Mouse (Mus musculus) mature B cell (primary cell): ENCODE data around the gene Tmsb15b2.
"Not testable (repeated sequence)": the region's sequence is repeated elsewhere in the genome, so short reads cannot be mapped to it uniquely, and the experiment has no call there.

ENCODE experiments used
- in situ Hi-C: fragments of 300-500 bp; cut with MboI; formaldehyde crosslinking; loops from 2 replicates; pipeline ENCODE4 v1.14.3; 2019

Gene Tmsb15b2

DNA sequence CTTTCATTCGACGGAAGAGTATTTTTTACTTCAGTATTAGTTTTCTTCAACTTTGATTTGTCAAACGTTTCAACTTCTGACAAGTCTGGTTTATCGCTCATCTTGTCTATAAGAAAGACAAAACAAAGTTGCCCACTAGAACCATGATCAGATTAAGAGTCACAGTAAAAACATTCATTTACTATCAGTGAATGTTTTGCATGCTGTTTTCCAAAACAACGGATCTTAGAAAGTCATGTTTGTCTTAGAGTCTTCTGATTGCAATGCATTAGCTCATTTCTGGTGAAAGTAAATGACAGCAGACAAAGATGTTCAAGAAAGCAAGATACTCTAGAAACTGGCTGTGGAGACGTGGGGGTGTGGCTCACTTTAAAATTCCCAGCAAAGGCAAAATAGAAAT is at the start of gene Tmsb15b2:
TSS of gene Tmsb15b2 (minus strand) at position 101 of the 400 bp plus-strand sequence.
- in situ Hi-C loops, result loop anchor here (5.0 kb wide), 1 partner anchor 42 kb away; no protein-coding TSS in a partner anchor

DNA sequence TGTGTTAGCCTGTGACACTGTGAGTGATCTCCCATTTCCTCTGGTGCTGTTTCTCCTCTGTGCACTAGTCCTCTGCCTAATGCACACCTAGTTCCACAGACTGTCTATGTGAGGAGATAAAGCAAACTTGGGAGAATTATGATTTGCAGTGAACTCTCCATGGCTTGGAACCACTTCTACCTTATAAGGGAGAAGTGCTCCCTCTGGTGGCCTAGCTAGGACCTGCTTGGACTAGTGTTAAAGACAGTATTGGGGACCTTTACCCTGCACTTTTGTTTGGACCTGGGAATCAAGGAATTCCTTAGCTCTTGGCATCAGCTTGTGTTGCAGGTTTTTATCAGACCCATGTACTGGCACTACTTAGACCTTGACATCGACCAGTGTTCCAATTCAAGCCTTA is 44.0 kb upstream of the Tmsb15b2 start:
- in situ Hi-C loops, result loop anchor here (5.0 kb wide), 1 partner anchor 42 kb away; the partner anchor contains the start of genes Tmsb15b1, Tmsb15b2 and Tmsb15l

DNA sequence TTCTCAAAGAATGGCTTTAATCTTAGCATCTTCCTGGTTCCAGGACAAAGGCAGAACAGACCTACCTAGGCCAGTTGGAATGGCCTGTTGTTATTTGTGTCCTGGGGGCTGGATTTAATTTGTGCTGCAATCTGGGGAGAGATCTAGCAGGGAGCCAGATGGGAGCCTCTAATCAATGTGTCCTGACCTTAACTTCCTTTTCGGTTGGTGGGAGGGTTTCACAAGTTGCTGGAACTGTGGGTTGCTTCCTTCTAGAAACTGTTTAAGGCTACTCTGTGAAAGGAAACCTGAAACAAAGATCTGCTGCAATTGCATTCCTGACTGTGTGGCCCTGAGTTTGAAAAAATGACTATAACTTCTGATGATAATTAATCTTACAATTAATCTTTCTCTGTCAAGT is 42.4 kb upstream of the Tmsb15b2 start:
- in situ Hi-C loops, result loop anchor here (5.0 kb wide), 1 partner anchor 40 kb away; the partner anchor contains the start of genes Tmsb15b1, Tmsb15b2 and Tmsb15l

- in situ Hi-C loops, result loop anchor here (5.0 kb wide), 1 partner anchor 38 kb away; the partner anchor contains the start of genes Tmsb15b1, Tmsb15b2 and Tmsb15l
Observed at GRCm38 (mm10) chrX:137015099-137015709, 39.9 kb upstream of the Tmsb15b2 start.

DNA sequence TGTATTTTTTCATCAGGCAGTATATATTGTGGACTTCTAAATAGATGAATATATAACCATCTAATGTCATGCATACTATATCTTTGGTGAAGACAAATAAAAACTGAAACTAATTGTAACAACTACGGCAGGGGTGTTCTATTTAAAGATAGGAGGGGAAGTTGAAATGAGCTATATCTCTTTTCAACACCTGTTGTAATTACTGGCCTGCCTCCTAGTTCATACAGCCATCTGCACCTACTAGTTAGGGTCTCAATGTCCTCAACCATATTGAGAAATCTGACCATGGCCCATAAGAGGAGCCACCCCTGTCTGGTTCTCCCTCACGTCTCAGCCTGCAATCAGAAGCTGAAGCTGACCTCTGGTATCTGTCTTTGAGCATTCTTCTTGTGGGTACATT is 21.0 kb upstream of the Tmsb15b2 start:
- in situ Hi-C loops, result no loop called here

DNA sequence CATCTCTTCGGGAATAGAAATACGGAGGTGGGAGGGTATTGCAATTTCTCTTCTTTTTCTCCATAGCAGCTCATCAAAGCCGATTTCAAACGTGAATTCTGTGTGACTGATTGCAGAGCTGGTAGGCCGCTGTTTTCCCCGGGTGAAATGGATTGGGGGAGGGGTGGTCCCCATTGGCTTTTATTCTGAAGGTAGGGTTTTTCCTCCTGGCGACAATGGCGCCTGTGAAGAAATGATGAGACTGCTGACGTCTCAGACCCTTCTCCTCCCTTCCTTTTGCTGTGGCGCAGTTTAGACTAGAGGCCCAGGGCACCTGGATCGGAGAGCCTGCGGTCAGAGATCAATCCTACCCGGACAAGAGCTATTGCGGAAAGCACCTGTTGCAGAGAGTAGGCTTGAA is 18.3 kb upstream of the Tmsb15b2 start:
- in situ Hi-C loops, result no loop called here

- in situ Hi-C loops, result no loop called here
Observed at GRCm38 (mm10) chrX:136992978-136993547, 17.8 kb upstream of the Tmsb15b2 start, which contains the start of gene Zcchc18. Gene Zcchc18 (plus strand): TSS chrX:136993155.

- in situ Hi-C loops, result no loop called here
Observed at GRCm38 (mm10) chrX:136992191-136992965, 17.1 kb upstream of the Tmsb15b2 start.

DNA sequence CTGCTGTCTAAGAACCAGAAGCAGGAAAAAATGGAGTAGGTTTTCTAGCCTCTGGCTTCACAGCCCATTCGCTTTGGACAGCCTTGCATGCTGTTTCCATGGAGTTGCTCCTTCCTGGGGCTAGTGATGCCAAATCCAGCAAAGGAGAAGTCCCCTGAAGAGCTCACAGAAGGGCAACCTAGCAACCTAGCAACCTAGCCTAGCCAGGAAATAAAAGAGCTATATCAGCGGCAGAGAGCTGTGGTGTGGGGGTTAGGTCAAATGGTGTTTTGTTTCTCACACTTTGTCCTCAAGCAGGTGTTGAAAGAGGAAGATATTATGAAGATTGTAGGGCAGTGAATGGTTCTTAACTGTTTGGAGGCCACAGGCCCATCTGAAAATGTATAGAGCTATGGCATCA is 16.0 kb upstream of the Tmsb15b2 start:
- in situ Hi-C loops, result no loop called here

GRCm38 (mm10) chrX:136986039-136986438 is 10.7 kb upstream of the Tmsb15b2 start:
- in situ Hi-C loops, result no loop called here

DNA sequence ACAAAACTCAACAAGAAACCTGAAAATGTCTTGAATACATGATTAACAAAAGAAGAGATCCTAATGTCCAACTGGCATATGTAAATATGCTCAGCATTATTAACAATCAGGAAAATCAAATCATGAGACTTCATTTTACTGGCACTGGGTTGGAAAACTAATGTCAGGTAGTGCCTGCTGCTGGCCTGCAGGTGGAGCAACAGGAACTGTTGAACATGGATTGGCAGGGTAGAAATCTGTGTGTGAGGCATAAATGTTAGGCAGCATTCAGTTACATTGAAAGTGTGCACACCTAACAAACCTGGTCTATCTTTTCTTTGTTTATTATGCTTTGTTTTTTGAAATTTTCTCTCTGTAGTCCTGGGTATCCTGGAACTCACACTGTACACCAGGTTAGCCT is 3.3 kb upstream of the Tmsb15b2 start:
- in situ Hi-C loops, result loop anchor here (5.0 kb wide), 1 partner anchor 39 kb away; no protein-coding TSS in a partner anchor

GRCm38 (mm10) chrX:136976424-136977084 is 1.3 kb upstream of the Tmsb15b2 start, which contains the start of the genes Tmsb15l and Tmsb15b1:
Gene Tmsb15l (minus strand): TSS chrX:136976869.
Gene Tmsb15b1 (minus strand): TSS chrX:136976874.
- in situ Hi-C loops, result loop anchor here (5.0 kb wide), 1 partner anchor 41 kb away; no protein-coding TSS in a partner anchor

DNA sequence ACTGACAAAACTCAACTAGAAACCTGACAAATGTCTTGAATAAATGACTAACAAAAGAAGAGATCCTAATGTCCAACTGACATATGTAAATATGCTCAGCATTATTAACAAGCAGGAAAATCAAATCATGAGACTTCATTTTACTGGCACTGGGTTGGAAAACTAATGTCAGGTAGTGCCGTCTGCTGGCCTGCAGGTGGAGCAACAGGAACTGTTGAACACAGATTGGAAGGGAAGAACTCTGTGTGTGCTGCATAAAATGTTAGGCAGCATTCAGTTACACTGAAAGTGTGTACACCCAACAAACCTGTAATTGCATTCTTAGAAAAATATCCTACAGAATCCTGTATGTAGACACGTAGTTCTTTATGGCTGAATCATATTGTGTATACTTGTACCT is 15.6 kb downstream of the Tmsb15b2 start:
- in situ Hi-C loops, result no loop called here

- in situ Hi-C loops, result not testable (repeated sequence)
Observed at GRCm38 (mm10) chrX:136958300-136958699, 17.0 kb downstream of the Tmsb15b2 start.

DNA sequence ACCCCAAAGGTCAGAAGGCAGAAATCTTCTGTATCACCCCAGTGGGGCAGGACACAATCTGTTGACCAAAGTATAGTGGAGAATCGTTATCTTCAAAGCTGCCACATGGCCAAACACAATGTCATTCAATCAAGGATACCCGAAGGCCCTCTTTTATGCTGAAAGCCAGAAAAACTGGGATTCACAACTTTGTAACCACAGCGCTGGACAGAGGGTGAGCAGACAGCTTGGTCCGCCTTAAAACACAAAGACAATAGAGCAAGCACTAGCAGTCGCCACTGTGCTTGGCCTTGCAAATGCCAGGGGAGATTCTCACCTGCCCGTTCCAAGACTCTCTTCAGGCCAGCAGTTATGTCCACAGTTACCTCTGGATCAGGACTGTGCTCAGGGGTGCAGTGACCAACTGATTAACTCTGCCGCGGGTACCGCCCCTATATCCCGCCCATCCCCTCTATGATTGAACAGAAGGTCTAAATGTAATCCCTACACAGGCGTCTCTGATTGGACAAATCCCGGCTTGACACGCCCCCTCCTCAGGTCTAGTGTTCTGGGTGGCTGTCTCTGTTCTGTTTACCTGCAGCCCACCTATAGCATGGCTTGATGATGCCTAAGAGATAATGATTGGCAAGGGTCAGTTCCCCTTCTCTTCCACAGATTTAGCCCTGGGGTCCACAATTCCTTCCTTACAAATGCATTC is 17.6 kb downstream of the Tmsb15b2 start:
- in situ Hi-C loops, result not testable (repeated sequence)

DNA sequence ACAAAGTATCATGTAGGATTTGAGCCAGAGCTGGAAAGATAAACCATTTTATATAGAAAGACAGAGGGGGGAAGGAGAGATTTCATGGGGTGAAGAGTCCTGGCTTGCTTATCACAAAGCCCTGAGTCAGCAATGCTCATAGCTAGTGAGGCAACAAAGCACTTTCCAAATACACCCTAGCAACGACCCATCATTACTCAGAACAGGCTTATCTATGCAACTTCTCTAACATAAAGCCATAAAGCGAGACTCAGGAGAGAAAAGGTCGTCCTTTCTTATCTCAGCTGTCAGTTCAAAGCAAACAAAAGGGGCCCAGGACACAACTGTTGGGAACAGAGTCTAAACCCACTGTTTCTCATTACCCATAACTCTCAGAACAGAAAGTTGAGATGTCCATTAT is 37.3 kb downstream of the Tmsb15b2 start:
- in situ Hi-C loops, result no loop called here

DNA sequence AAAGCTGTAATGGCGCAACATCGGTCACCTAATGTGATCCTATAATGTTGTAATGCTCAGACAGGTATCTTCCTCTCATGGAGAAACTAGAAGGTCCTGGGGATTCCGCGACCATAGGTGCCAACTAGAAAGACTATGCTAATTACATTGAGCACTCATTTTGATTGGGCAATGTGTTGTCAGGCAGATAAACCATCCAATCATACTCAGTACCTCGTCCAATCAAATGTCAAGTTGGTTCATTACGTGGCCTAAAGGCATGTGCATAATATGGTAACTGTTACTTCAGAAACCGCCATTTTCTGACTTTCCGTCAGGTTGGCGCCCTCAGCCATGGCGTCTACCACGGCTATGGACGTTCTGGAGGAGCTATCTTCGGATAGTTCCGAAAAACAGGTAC is 48.3 kb downstream of the Tmsb15b2 start, which contains the start of gene H2bfm:
TSS of gene H2bfm (plus strand) at position 295 of the 400 bp plus-strand sequence.
- in situ Hi-C loops, result no loop called here

GRCm38 (mm10) chrX:136925863-136926262 is 49.4 kb downstream of the Tmsb15b2 start:
- in situ Hi-C loops, result no loop called here
